Mouse (Mus musculus): ENCODE data around the gene Phactr3. TPM values are rescaled to one million over a fixed set of nuclear protein-coding genes. Genes with fewer than 3 reads are reported as not detected.
A peak's percentile ranks its signal among the peaks of the same experiment; 100 is the strongest.
"Not testable (repeated sequence)": the region's sequence is repeated elsewhere in the genome, so short reads cannot be mapped to it uniquely, and the experiment has no call there.

The Phactr3 gene
- 0.74 and 1.4 TPM in 2 replicates for polyA plus RNA-seq (2015; fragmentation: Nextera tagmentation; extraction: Ambion mirVana)

DNA sequence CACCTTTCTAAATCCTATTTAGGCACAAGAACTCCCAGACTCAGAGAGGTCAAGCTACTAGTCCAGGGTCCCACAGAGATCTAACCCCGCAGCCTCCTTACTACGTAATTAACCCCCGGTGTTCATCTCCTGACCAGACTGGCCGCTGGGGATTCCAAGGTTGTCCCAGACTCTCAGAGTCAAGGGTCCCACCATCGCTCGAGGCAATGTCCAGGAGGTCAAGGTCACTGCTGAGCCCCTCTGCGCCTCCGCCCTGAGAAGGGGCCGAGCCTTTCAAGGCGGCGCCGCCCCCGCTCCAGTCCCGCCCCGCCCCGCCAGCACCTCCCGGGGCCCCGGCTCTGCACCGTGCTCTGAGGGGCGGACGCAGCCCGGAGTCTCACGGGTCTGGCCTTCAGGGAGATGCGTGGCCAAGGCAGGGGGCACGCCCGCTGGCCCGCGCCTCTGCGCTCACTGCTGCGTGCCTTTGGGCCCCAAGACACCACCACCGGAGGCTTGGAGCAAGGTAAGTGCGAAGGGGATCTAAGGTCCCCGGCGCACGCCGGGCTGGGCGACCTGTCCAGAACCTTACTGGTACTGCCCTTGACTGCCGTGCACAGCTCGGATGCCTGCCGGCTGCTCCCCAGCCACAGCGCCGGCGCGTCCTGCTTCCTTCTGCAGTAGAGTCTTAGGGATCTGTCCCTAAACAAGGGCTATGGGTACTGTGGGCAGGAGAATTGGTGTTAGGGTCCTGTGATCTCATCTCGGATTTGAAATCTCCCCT is at the start of gene Phactr3:
Phactr3 (plus strand) TSS at position 175 of the 760 bp plus-strand sequence.
- H3K4me1 ChIP-seq = peaks cover 19% of the 10 kb centered on the region
- peak within 1 kb of the TSS; percentile 41 for H3K4me3 ChIP-seq (replicated peaks)
- peak within 1 kb of the TSS; percentile 89 for H3K4me2 ChIP-seq (replicated peaks)
- H3K27ac ChIP-seq (replicated peaks) = no peak within 1 kb of the TSS
- 0 out of 2 replicates have a peak within 1 kb of the TSS, but pooled peaks have one; percentile 10 for H3K9ac ChIP-seq
- no peak for ATAC-seq (ENCODE audit: insufficient number of reproducible peaks, low FRiP score, low TSS enrichment, low read depth)
- no peaks in the 10 kb centered on the region for H3K9me3 ChIP-seq (replicated peaks)
- H3K27me3 ChIP-seq = peaks cover 17% of the 10 kb centered on the region
- H3K36me3 ChIP-seq = no peaks in the 10 kb centered on the region
- 1% methylated on average over 45 of the region's 45 CpGs for WGBS

DNA sequence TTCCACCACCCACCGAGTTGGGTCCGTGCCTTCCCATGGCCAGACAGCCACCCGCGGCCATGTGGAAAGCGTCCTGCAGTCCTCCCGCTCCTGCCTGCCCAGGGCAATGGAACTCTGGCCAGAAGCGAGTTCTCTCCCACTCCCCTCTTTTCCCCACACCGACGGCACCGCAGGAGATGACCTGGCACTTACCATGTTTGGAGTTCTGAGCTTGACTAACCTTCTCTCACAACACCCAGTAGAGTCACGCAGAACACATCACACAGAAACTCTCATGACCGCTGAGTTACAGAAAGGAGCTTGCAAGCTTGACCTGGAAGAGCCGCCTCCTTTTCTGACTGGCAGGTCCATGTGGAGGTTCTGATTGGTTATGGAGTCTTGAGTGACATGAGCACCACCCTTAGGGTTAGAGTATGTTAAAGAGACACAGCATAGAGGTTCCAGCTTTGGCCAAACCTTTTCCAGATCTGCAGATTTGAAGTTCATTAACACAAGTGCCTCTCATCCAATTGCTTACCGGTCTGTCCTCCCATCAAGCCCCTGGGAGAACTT is 40.5 kb upstream of the Phactr3 start, which contains the start of gene Zfp931:
Zfp931 (minus strand) TSS at position 311 of the 552 bp plus-strand sequence.
- H3K9ac ChIP-seq; ATAC-seq (ENCODE audit: insufficient number of reproducible peaks, low FRiP score, low TSS enrichment, low read depth); H3K9me3 ChIP-seq (replicated peaks); H3K27me3 ChIP-seq; H3K4me1 ChIP-seq; H3K27ac ChIP-seq (replicated peaks); H3K36me3 ChIP-seq: not testable (repeated sequence)
- peak within 1 kb of the TSS; percentile 47 for H3K4me2 ChIP-seq (replicated peaks)
- WGBS = 0% methylated on average over 2 of the region's 14 CpGs
- peak within 1 kb of the TSS; percentile 47 for H3K4me3 ChIP-seq (replicated peaks)

DNA sequence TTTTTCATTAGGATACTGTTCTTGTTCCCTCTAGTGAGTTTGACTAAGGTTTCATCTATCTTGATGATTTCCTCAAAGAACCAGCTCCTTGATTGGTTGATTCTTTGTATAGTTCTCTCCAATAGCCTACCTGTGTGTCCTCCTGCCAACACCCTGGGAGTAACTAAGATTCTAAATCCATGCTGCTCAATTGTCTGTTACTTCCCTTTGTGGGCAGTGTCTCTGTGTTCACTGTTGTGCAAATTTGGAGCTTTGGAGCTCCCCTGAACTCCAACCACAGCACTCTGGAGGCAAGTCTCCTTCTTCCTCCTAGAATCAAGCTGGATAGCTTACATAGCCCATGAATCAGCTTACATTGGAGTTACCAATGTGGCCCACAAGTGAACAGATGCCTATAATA is 29.2 kb upstream of the Phactr3 start:
- no peaks in the 10 kb centered on the region for H3K9me3 ChIP-seq (replicated peaks)
- H3K4me1 ChIP-seq = no peaks in the 10 kb centered on the region
- ATAC-seq (ENCODE audit: insufficient number of reproducible peaks, low FRiP score, low TSS enrichment, low read depth) = no peak
- H3K27ac ChIP-seq (replicated peaks) = no peak overlapping the region
- no peak overlapping the region for H3K9ac ChIP-seq
- H3K4me3 ChIP-seq (replicated peaks) = no peak overlapping the region
- H3K36me3 ChIP-seq = no peaks in the 10 kb centered on the region
- no peaks in the 10 kb centered on the region for H3K27me3 ChIP-seq
- H3K4me2 ChIP-seq (replicated peaks) = no peak overlapping the region

DNA sequence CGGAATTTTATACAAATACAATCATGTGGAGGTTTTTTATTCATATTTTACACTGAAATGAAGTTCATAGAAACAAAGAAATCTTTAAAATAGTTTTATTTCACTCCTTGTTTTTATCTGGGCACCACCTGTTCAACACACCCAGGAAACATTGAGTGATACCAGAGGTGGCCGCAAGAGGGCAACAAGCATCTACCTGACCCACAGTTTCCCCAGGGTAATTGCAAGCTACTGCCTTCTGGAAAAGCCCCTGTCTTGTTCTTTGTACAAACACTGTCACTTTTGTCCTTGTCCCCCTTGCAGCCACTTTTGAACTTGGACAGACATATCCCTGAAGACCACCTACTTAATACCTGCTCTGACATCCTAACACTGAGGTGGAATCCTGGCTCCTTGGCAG is 20.8 kb upstream of the Phactr3 start:
- 8% methylated on average over 2 of the region's 2 CpGs for WGBS
- Histone ChIP-seq H3K9me3 (replicated peaks) (no peaks in the 10 kb centered on the region), H3K4me2 (replicated peaks) (no peak overlapping the region), H3K36me3 (no peaks in the 10 kb centered on the region), H3K4me3 (replicated peaks) (no peak overlapping the region), H3K4me1 (no peaks in the 10 kb centered on the region), H3K27me3 (no peaks in the 10 kb centered on the region), H3K27ac (replicated peaks) (no peak overlapping the region), H3K9ac (no peak overlapping the region)
- ATAC-seq (ENCODE audit: insufficient number of reproducible peaks, low FRiP score, low TSS enrichment, low read depth) = no peak

DNA sequence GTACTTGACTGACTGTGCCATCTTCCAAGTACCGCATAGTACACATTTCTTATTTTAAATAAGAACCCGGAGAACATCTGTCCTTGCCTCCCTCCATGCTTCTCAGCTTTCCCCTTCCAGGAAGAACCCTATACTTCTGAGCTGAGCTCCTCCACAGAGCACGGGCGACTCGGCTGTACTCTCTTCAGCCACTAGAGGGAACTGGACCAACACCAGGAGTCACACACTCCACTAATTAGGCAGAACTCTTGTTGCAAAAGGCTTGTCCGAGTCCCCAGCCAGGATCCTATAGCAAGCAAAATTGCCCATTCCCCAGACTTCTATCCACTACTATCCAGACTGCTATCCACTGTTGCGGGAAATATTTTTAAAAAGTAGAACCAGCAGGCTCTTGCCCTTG is 16.8 kb upstream of the Phactr3 start:
- Histone ChIP-seq H3K9me3 (replicated peaks) (no peaks in the 10 kb centered on the region), H3K9ac (no peak overlapping the region), H3K36me3 (no peaks in the 10 kb centered on the region), H3K27me3 (no peaks in the 10 kb centered on the region), H3K4me1 (no peaks in the 10 kb centered on the region), H3K4me3 (replicated peaks) (no peak overlapping the region), H3K27ac (replicated peaks) (no peak overlapping the region), H3K4me2 (replicated peaks) (no peak overlapping the region)
- no peak for ATAC-seq (ENCODE audit: insufficient number of reproducible peaks, low FRiP score, low TSS enrichment, low read depth)
- 11% methylated on average over 7 of the region's 7 CpGs for WGBS

DNA sequence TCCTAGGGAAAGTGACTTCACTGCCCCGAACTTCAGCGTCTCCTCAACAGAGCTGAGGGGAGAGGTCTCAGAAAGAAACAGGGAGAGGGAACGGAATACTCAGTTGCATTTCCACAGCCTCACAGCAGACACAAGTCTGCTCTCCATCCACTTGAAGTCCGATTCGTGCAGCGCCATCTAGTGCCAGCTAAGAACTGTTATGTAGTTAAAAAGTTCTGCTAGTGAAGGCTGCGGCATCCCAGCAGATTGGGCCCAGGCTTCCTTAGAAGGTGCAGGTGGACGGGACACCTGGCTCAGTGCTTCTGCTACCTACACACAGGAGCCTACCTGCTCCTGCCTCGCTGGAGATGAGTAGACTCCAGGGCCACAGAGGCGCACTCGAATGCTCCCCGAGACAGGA is 829 bp upstream of the Phactr3 start:
- 21% methylated on average over 12 of the region's 12 CpGs for WGBS
- Histone ChIP-seq H3K36me3 (no peaks in the 10 kb centered on the region), H3K27me3 (peaks cover 17% of the 10 kb centered on the region), H3K27ac (replicated peaks) (no peak overlapping the region), H3K4me2 (replicated peaks) (no peak overlapping the region), H3K4me1 (peaks cover 19% of the 10 kb centered on the region), H3K4me3 (replicated peaks) (no peak overlapping the region), H3K9me3 (replicated peaks) (no peaks in the 10 kb centered on the region), H3K9ac (no peak overlapping the region)
- ATAC-seq (ENCODE audit: insufficient number of reproducible peaks, low FRiP score, low TSS enrichment, low read depth) = no peak

DNA sequence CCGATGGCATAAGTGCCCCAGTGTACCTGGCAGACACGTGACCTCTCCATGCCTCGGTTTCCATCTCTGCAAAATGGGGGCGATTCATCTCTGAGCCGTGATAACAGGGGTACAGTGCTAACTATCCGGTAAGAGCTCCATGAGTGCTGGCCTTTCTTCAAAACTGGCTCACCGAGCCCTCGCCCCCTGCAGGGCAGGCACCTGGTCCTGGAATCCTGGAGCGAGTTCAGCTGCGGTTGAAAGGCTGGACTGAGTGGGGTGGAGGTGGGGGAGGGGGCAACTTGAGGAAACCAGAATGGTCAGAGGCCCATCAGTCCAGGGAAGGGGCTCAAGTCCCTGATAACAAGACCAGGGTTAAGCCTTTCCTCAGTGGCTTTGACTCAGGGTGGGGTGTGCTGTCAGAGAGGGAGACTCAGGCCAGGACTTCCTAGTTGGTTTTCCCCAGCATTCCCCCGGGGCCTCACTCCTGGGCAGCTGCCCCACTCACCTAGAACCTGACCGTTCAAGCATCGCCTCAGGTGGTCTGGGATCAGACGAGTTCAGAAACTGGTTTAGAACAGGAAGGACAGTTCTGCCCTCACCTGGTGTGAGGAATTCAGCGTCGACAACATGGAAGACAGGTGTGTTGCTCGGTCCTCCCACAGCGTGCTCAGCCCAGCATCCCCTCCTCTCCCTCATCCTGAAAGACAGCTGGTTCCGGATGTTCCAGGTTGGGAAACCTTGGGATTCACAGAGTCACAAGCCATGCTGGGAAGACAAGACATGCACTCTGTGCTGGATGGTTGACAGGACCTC is 983 bp downstream of the Phactr3 start:
- Histone ChIP-seq H3K36me3 (no peaks in the 10 kb centered on the region), H3K9me3 (replicated peaks) (no peaks in the 10 kb centered on the region), H3K27ac (replicated peaks) (no peak overlapping the region), H3K27me3 (peaks cover 17% of the 10 kb centered on the region), H3K4me3 (replicated peaks) (peak overlapping the region; percentile 41), H3K4me1 (peaks cover 19% of the 10 kb centered on the region), H3K9ac (no peak overlapping the region), H3K4me2 (replicated peaks) (peak overlapping the region; percentile 89)
- 22% methylated on average over 19 of the region's 19 CpGs for WGBS
- 0 out of 2 replicates have a peak, but pooled peaks have one; percentile 10 for ATAC-seq (ENCODE audit: insufficient number of reproducible peaks, low FRiP score, low TSS enrichment, low read depth)

DNA sequence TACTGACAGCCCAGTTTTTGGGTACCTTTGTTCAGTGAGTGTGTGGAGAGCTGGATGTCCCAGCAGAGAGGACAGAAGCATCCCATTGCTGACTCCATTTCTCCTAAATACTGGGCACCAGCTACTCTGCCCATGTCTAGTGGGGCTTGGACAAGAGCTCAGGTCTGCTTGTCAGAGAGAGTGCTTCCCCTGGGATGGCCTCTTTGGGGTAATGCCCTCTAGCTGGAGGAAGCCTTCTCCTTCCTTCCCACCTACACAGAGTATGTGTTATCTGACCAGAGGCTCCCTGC is 1.5 kb downstream of the Phactr3 start:
- H3K9me3 ChIP-seq (replicated peaks) = no peaks in the 10 kb centered on the region
- peaks cover 19% of the 10 kb centered on the region for H3K4me1 ChIP-seq
- no peak overlapping the region for H3K4me3 ChIP-seq (replicated peaks)
- no peaks in the 10 kb centered on the region for H3K36me3 ChIP-seq
- no peak overlapping the region for H3K4me2 ChIP-seq (replicated peaks)
- peaks cover 17% of the 10 kb centered on the region for H3K27me3 ChIP-seq
- no peak for ATAC-seq (ENCODE audit: insufficient number of reproducible peaks, low FRiP score, low TSS enrichment, low read depth)
- H3K27ac ChIP-seq (replicated peaks) = no peak overlapping the region
- H3K9ac ChIP-seq = no peak overlapping the region

DNA sequence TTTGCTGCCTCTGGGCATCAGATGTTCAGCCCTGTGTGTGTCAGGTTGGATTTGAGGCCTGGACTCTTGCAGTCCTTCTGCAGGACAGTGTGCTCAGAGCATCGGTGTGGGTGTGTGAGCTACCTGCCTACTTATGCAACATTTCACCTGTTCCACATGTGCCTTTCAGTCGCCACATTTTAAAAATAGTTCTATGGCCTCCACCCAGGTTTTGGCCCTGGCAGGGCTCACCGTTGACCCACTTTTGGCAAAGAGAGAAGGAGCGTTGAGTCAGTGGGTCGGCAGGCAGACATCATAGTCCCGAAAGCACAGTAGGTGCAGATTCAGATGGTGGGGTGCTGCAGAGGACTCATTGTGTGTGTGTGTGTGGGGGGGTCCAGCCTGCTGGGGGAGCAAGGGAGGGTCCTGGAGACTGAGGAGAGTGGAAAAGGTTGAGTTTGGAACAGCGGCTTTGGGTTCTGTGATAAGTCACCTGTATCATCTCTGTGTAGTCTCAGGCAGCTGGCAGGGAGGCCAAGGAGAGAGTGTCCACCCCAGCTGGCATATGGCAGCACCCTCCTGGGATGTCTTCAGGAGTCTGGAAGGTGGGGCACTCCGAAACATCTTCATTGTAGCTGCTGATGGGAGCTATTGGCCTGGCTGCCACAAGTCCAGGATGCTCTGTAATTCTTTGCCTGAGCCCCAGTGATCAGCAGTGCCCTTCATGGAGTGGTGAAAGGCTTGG is 2.0 kb downstream of the Phactr3 start:
- no peak overlapping the region for H3K4me2 ChIP-seq (replicated peaks)
- H3K27me3 ChIP-seq = peaks cover 17% of the 10 kb centered on the region
- H3K4me3 ChIP-seq (replicated peaks) = no peak overlapping the region
- H3K27ac ChIP-seq (replicated peaks) = no peak overlapping the region
- H3K36me3 ChIP-seq = no peaks in the 10 kb centered on the region
- H3K9me3 ChIP-seq (replicated peaks) = no peaks in the 10 kb centered on the region
- 87% methylated on average over 8 of the region's 8 CpGs for WGBS
- H3K4me1 ChIP-seq = peaks cover 19% of the 10 kb centered on the region
- no peak for ATAC-seq (ENCODE audit: insufficient number of reproducible peaks, low FRiP score, low TSS enrichment, low read depth)
- H3K9ac ChIP-seq = no peak overlapping the region

DNA sequence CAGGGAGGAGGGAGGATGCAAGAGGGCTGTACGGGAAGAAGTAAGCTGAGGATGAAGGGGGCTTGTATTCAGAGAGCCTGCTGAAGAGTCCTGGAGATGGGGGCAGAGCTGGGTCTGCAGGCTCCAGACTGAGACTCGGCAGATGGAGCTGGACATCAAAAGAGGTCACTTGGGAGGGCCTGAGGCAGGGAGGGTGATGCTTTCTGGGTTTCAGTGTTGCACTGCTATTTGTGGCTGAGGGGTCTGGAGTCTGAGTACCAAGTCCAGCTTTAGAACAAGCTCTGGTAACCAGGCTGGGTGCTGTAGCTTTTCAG is 2.6 kb downstream of the Phactr3 start:
- Histone ChIP-seq H3K27ac (replicated peaks) (no peak overlapping the region; the same call in 1 of the 2 replicates), H3K36me3 (no peaks in the 10 kb centered on the region), H3K9me3 (replicated peaks) (no peaks in the 10 kb centered on the region), H3K9ac (no peak overlapping the region), H3K4me3 (replicated peaks) (no peak overlapping the region), H3K4me1 (peaks cover 19% of the 10 kb centered on the region), H3K4me2 (replicated peaks) (no peak overlapping the region), H3K27me3 (peaks cover 17% of the 10 kb centered on the region)
- WGBS = 26% methylated on average over 2 of the region's 2 CpGs
- ATAC-seq (ENCODE audit: insufficient number of reproducible peaks, low FRiP score, low TSS enrichment, low read depth) = no peak
